Mouse (Mus musculus): Measurements from ENCODE around the gene Lrrc72.

DNA sequence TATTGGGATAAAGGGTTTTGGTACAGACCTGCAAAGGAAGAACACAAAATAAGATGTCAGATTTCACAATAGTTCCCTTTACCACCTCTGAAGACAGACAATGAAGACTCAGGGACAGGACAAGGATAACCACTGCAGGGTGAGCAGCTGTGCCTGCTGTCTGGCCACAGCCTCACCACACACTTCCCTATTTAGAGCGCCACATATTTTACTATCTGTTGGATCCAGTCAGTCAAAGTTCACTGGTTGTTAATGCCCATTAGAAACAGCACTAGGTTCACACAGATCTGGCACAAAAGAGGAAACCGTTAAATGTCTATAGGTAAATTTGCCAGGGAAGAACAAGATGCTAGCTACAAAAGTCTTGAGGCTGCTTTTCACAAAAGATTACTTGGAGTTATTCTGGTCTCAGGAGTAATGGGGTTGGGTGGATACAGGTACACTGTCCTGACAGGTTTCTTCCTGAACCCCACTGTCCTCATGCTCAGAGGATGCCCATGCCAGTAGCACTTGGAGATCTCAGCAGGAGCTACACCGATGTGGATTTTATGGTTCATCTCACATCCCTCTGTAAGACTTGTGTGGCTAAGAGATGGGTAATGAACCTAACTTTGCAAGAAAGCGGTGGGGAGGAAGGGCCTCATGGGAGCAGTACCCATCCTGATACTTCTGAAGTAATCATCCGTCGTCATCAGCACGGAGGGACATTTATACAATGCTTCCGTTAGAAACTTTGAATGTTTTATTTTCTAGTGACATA is 38.6 kb downstream of the Lrrc72 start:
- no peak for TF ChIP-seq POLR2A (IDR thresholded peaks at IDR 0.05; ENCODE audit: borderline replicate concordance, extremely low read depth, insufficient read depth, insufficient read length, poor library complexity, severe bottlenecking)
- no peak for TF ChIP-seq CTCF (IDR thresholded peaks at IDR 0.05; ENCODE audit: borderline replicate concordance, extremely low read depth, insufficient read depth, insufficient read length)
